Mouse (Mus musculus): ENCODE measurements around the gene Exosc9. TPM values are rescaled to one million over a fixed set of nuclear protein-coding genes. Genes with fewer than 3 reads are reported as not detected.

Exosc9 gene
- polyA plus RNA-seq, 1 experiment from 2014 or later: 69.1 TPM

DNA sequence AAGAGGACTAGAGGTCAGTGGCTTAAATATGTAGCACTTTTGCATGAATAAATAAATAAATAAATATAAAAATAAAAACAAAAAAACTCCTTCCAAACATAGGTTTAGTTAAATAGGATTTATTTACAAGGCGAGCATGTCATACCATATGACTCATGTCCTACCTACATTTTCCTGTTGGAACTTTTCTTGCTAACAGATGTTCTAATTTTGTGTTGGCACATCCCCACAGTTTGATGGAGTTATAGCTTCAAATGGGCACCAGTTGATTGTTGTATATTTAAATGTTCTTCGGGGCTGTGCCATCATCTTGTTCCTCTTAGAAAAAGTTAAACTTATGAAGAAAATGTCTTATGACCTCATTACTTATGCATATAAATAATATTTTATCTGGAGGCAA, 11.0 kb upstream of the Exosc9 start:
- Histone ChIP-seq H3K4me3 (ENCODE audit: low read length) (no peak overlapping the region), H3K9me3 (ENCODE audit: control insufficient read depth, low read length) (no peaks in the 10 kb centered on the region), H3K4me2 (ENCODE audit: low read depth, low read length) (no peak overlapping the region), H3K9ac (ENCODE audit: low read depth, low read length) (no peak overlapping the region), H3K36me3 (ENCODE audit: control insufficient read depth, insufficient read depth, low read length) (no peaks in the 10 kb centered on the region), H3K27me3 (replicated peaks; ENCODE audit: control insufficient read depth, insufficient read depth, low read length) (no peaks in the 10 kb centered on the region), H3K4me1 (ENCODE audit: control insufficient read depth, insufficient read depth, low read length) (no peaks in the 10 kb centered on the region), H3K27ac (ENCODE audit: low read length) (no peak overlapping the region)
- no peak for ATAC-seq
- 88% methylated on average over 2 of the region's 2 CpGs for WGBS

DNA sequence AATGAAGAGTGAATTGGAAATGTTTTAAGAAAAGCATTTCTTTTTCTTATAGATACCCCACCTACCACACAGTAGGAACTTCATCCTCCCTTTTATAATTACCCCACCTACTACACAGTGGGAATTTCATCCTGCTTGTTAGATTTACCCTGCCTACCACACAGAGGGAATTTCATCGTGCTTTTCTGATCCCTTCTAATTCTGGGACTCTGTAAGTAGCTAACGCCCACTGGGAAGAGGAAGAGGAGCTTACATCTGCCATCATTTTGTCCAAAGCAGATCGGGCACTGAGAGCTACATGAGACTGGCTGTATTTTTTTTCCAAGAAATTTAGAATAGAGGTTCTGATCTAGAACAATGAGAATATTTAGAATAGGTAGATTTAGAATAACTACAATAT, 7.4 kb upstream of the Exosc9 start:
- Histone ChIP-seq H3K4me2 (ENCODE audit: low read depth, low read length) (no peak overlapping the region), H3K9ac (ENCODE audit: low read depth, low read length) (no peak overlapping the region), H3K36me3 (ENCODE audit: control insufficient read depth, insufficient read depth, low read length) (no peaks in the 10 kb centered on the region), H3K4me1 (ENCODE audit: control insufficient read depth, insufficient read depth, low read length) (no peaks in the 10 kb centered on the region), H3K27me3 (replicated peaks; ENCODE audit: control insufficient read depth, insufficient read depth, low read length) (no peaks in the 10 kb centered on the region), H3K9me3 (ENCODE audit: control insufficient read depth, low read length) (no peaks in the 10 kb centered on the region), H3K4me3 (ENCODE audit: low read length) (no peak overlapping the region), H3K27ac (ENCODE audit: low read length) (no peak overlapping the region)
- no peak for ATAC-seq
- 78% methylated on average over 3 of the region's 3 CpGs for WGBS

DNA sequence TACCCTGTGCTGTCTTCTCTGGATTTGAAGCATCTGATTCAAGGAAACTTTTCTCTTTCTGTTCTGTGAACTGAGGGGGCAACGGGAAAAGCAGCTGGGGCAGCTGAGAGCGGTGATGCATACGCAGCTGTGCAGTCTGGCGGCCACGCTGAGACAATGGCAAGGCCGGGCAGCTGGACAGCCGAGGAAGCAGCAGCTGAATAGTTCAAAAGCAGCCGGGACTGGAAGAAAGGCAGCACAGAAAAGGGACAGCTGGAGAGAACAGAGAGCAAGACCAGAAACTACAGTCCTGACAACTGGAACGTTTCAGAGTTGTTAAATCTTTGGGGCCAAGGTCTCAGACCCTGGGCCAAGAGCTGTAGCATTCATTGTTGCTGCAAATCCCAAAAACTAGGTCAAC, 1.1 kb upstream of the Exosc9 start:
- Histone ChIP-seq H3K4me1 (ENCODE audit: control insufficient read depth, insufficient read depth, low read length) (peaks cover 10% of the 10 kb centered on the region), H3K27me3 (replicated peaks; ENCODE audit: control insufficient read depth, insufficient read depth, low read length) (no peaks in the 10 kb centered on the region), H3K9ac (ENCODE audit: low read depth, low read length) (no peak overlapping the region), H3K4me3 (ENCODE audit: low read length) (no peak overlapping the region), H3K27ac (ENCODE audit: low read length) (no peak overlapping the region; the same call in 1 of the 2 replicates), H3K9me3 (ENCODE audit: control insufficient read depth, low read length) (no peaks in the 10 kb centered on the region), H3K36me3 (ENCODE audit: control insufficient read depth, insufficient read depth, low read length) (no peaks in the 10 kb centered on the region), H3K4me2 (ENCODE audit: low read depth, low read length) (peak overlapping the region; percentile 84)
- WGBS: 52% methylated on average over 9 of the region's 9 CpGs
- ATAC-seq: no peak

DNA sequence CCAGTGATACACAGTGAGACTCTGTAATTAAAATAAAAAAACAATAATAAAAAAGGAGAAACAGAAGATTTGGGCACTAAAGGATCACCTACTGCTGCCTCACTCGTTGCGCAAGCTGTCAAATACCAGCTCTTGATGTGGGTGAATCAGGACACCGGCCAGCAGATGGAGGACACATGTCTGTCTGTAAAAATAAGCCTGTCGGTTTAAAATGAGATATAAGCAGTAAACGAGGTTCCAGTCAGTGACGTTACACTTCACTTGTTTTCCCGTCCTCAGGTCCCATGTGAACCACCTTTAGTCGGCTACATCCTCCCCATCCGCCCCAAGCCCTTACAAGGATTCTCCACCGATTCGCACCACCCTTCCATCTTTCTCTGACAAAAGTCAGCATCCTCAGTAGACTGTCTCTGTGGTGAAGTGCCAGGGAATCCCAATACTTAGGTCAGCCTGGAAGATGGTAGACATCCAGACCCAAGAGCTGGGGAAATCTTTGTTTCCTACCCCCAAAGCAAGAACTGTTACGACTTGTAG, 488 bp upstream of the Exosc9 start:
- Histone ChIP-seq H3K9me3 (ENCODE audit: control insufficient read depth, low read length) (no peaks in the 10 kb centered on the region), H3K27ac (ENCODE audit: low read length) (peak overlapping the region; percentile 3; the same call in 1 of the 2 replicates), H3K36me3 (ENCODE audit: control insufficient read depth, insufficient read depth, low read length) (no peaks in the 10 kb centered on the region), H3K27me3 (replicated peaks; ENCODE audit: control insufficient read depth, insufficient read depth, low read length) (no peaks in the 10 kb centered on the region), H3K4me2 (ENCODE audit: low read depth, low read length) (peak overlapping the region; percentile 84), H3K4me1 (ENCODE audit: control insufficient read depth, insufficient read depth, low read length) (peaks cover 10% of the 10 kb centered on the region), H3K9ac (ENCODE audit: low read depth, low read length) (peak overlapping the region; percentile 52), H3K4me3 (ENCODE audit: low read length) (peak overlapping the region; percentile 73)
- peak; percentile 62 for ATAC-seq
- 15% methylated on average over 12 of the region's 12 CpGs for WGBS

DNA sequence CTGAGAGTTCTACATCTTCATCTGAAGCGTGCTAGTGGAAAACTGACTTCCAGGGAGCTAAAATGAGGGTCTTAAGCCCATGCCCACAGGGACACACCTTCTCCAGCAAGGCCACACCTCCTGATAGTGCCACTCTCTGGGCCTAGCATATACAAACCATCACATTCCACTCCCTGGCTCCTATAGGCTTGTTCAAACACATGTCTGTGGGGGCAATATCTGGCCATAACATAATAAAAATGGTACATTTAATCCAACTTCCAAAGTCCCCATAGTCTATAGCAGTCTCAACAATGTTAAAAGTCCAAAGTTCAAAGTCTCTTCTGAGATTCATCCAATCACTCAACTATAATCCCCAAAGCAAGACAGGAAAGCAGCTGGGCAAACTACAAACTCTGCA, 5.2 kb downstream of the Exosc9 start:
- H3K36me3 ChIP-seq (ENCODE audit: control insufficient read depth, insufficient read depth, low read length): 0 out of 2 replicates have a peak, but pooled peaks cover 3% of the 10 kb centered on the region
- peak; percentile 65 for ATAC-seq
- WGBS: 89% methylated on average over 1 of the region's 1 CpGs
- no peaks in the 10 kb centered on the region for H3K9me3 ChIP-seq (ENCODE audit: control insufficient read depth, low read length)
- no peak overlapping the region for H3K9ac ChIP-seq (ENCODE audit: low read depth, low read length)
- no peak overlapping the region for H3K27ac ChIP-seq (ENCODE audit: low read length)
- no peaks in the 10 kb centered on the region for H3K4me1 ChIP-seq (ENCODE audit: control insufficient read depth, insufficient read depth, low read length)
- no peak overlapping the region for H3K4me3 ChIP-seq (ENCODE audit: low read length)
- no peak overlapping the region for H3K4me2 ChIP-seq (ENCODE audit: low read depth, low read length)
- H3K27me3 ChIP-seq (replicated peaks; ENCODE audit: control insufficient read depth, insufficient read depth, low read length): no peaks in the 10 kb centered on the region

DNA sequence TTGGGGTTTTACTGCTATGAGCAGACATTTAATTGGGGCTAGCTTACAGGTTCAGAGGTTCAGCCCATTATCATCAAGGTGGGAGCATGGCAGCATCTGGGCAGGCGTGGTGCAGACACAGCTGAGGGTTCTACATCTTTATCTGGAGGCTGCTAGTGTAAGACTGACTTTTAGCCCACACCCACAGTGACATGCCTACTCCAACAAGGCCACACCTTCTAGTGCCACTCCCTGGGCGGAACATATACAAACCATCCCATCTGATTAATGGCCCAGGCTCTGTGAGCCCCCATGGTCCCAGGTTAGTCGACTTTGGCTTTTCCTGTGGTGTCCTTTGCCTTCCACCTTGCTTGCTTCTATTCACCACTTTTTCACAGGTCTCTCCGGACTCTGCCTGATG, 7.2 kb downstream of the Exosc9 start:
- Histone ChIP-seq H3K27ac (ENCODE audit: low read length) (no peak overlapping the region), H3K4me2 (ENCODE audit: low read depth, low read length) (no peak overlapping the region), H3K9ac (ENCODE audit: low read depth, low read length) (no peak overlapping the region), H3K4me3 (ENCODE audit: low read length) (no peak overlapping the region), H3K36me3 (ENCODE audit: control insufficient read depth, insufficient read depth, low read length) (peaks cover 12% of the 10 kb centered on the region), H3K9me3 (ENCODE audit: control insufficient read depth, low read length) (no peaks in the 10 kb centered on the region), H3K4me1 (ENCODE audit: control insufficient read depth, insufficient read depth, low read length) (no peaks in the 10 kb centered on the region), H3K27me3 (replicated peaks; ENCODE audit: control insufficient read depth, insufficient read depth, low read length) (no peaks in the 10 kb centered on the region)
- 80% methylated on average over 4 of the region's 4 CpGs for WGBS
- peak; percentile 38; the same call in 1 of the 2 replicates for ATAC-seq

DNA sequence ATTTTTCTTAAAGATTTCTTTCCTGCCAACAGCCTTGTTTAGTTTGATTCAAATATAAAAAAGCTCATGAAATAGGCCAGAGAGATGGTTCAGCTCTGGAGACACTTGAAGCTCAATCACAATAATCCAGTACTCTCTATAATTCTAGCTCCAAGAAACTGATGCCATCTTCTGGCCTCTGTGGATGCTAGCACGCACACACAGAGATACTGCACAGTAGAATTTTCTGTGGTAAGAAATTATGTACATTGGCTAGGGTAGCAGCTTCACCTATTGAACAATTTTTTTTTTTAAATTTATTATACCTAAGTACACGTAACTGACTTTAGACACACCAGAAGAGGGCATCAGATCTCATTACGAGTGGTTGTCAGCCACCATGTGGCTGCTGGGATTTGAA, 11.3 kb downstream of the Exosc9 start:
- Histone ChIP-seq H3K27ac (ENCODE audit: low read length) (no peak overlapping the region), H3K4me3 (ENCODE audit: low read length) (no peak overlapping the region), H3K4me1 (ENCODE audit: control insufficient read depth, insufficient read depth, low read length) (no peaks in the 10 kb centered on the region), H3K9ac (ENCODE audit: low read depth, low read length) (no peak overlapping the region), H3K4me2 (ENCODE audit: low read depth, low read length) (no peak overlapping the region), H3K36me3 (ENCODE audit: control insufficient read depth, insufficient read depth, low read length) (peaks cover 13% of the 10 kb centered on the region), H3K27me3 (replicated peaks; ENCODE audit: control insufficient read depth, insufficient read depth, low read length) (no peaks in the 10 kb centered on the region), H3K9me3 (ENCODE audit: control insufficient read depth, low read length) (no peaks in the 10 kb centered on the region)
- WGBS: 85% methylated on average over 3 of the region's 3 CpGs
- ATAC-seq: no peak

DNA sequence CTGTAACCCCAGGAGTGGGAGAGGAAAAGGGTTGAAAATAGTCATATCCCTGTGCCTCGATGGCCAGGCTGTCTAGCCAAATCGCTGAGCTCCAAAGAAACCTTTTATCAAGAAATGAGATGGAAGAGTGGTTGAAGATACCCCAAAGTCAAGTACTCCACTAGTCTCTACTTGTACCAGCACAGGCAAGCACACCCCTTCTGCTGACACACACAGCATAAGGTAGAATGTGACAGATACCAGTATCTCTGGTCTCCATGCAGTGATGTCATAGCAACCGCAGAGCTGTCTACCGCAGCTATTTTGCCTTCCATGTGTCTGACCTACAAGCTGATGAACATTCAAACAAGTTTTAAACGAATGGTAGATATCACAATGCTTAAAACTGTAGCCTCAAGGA, 17.4 kb downstream of the Exosc9 start:
- H3K4me2 ChIP-seq (ENCODE audit: low read depth, low read length): peak overlapping the region; percentile 79
- peaks cover 15% of the 10 kb centered on the region for H3K4me1 ChIP-seq (ENCODE audit: control insufficient read depth, insufficient read depth, low read length)
- peak overlapping the region; percentile 36 for H3K9ac ChIP-seq (ENCODE audit: low read depth, low read length)
- H3K27ac ChIP-seq (ENCODE audit: low read length): no peak overlapping the region
- 82% methylated on average over 5 of the region's 5 CpGs for WGBS
- ATAC-seq: no peak
- peak overlapping the region; percentile 93 for H3K4me3 ChIP-seq (ENCODE audit: low read length)
- H3K36me3 ChIP-seq (ENCODE audit: control insufficient read depth, insufficient read depth, low read length): peaks cover 4% of the 10 kb centered on the region; the same call in 1 of the 2 replicates
- H3K9me3 ChIP-seq (ENCODE audit: control insufficient read depth, low read length): no peaks in the 10 kb centered on the region
- no peaks in the 10 kb centered on the region for H3K27me3 ChIP-seq (replicated peaks; ENCODE audit: control insufficient read depth, insufficient read depth, low read length)

DNA sequence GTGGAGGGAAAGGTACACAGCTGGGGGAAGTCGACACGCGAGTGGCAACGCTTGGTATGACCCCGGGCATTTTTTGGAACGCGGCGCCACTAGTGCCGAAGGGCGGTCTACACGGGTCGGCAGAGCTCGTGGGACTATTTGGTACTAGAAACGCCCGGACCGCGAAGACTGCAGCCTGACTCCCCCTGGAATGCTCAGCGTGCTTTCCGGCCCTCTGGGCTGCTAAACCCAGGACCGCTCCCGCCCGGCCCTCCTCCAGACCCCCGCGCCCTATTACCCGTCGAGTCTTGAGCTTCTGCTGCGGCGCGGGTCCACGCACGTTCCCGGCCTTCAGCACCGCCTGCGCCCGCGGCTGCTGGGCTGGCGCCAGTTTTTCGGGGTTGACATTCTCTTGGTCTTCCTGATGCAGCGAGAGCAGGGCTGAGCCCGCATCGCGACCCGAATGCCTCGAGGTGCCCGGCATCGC, 19.0 kb downstream of the Exosc9 start:
- Histone ChIP-seq H3K4me3 (ENCODE audit: low read length) (peak overlapping the region; percentile 93), H3K4me2 (ENCODE audit: low read depth, low read length) (peak overlapping the region; percentile 79), H3K27ac (ENCODE audit: low read length) (peak overlapping the region; percentile 66), H3K4me1 (ENCODE audit: control insufficient read depth, insufficient read depth, low read length) (peaks cover 15% of the 10 kb centered on the region), H3K27me3 (replicated peaks; ENCODE audit: control insufficient read depth, insufficient read depth, low read length) (no peaks in the 10 kb centered on the region), H3K9me3 (ENCODE audit: control insufficient read depth, low read length) (no peaks in the 10 kb centered on the region), H3K9ac (ENCODE audit: low read depth, low read length) (peak overlapping the region; percentile 89), H3K36me3 (ENCODE audit: control insufficient read depth, insufficient read depth, low read length) (0 out of 2 replicates have a peak, but pooled peaks cover 4% of the 10 kb centered on the region)
- ATAC-seq: peak; percentile 33; the same call in 1 of the 2 replicates
- WGBS: under 1% methylated on average over 46 of the region's 46 CpGs

Measured in intestine, embryonic 16.5 days (tissue).